Mouse (Mus musculus) heart, embryonic 13.5 days (tissue): Measurements from ENCODE around the gene Gm4869. TPM values are rescaled to one million over a fixed set of nuclear protein-coding genes. Genes with fewer than 3 reads are reported as not detected.
"Not testable (repeated sequence)": the region's sequence is repeated elsewhere in the genome, so short reads cannot be mapped to it uniquely, and the experiment has no call there.

Experiments
- ATAC-seq: fragments of 200-750 bp; cut with Nextera tagmentation; 2 replicates; pipeline ENCODE4 v1.8.0; 2017; ENCODE audit warnings: moderate TSS enrichment; ENCODE audit not compliant: insufficient number of reproducible peaks, low FRiP score, low TSS enrichment; ENCODE audit errors: extremely low read depth
- H3K27ac ChIP-seq: fragments of 300-500 bp; sonication (generic); replicated peaks from 2 replicates; pipeline ENCODE4 v1.5.1; 2015; ENCODE audit warnings: moderate library complexity, mild to moderate bottlenecking, inconsistent platforms
- H3K27me3 ChIP-seq: fragments of 300-500 bp; sonication (generic); replicated peaks from 2 replicates; pipeline ENCODE4 v1.6.1; 2015; ENCODE audit warnings: mild to moderate bottlenecking, inconsistent platforms
- H3K36me3 ChIP-seq: fragments of 300-500 bp; sonication (generic); 2 replicates; pipeline ENCODE4 v1.6.1; 2015; ENCODE audit warnings: mild to moderate bottlenecking, inconsistent platforms
- H3K4me1 ChIP-seq: fragments of 300-500 bp; sonication (generic); 2 replicates; pipeline ENCODE4 v1.6.1; 2015; ENCODE audit warnings: inconsistent platforms
- H3K4me2 ChIP-seq: fragments of 300-500 bp; sonication (generic); 2 replicates; pipeline ENCODE4 v1.6.1; 2015; ENCODE audit warnings: inconsistent platforms, mild to moderate bottlenecking, moderate library complexity
- H3K4me3 ChIP-seq: fragments of 300-500 bp; sonication (generic); 2 replicates; pipeline ENCODE4 v1.5.1; 2015; ENCODE audit warnings: moderate library complexity, mild to moderate bottlenecking, inconsistent platforms
- H3K9ac ChIP-seq: fragments of 300-500 bp; sonication (generic); 2 replicates; pipeline ENCODE4 v1.6.1; 2015; ENCODE audit warnings: inconsistent platforms, mild to moderate bottlenecking, moderate library complexity
- H3K9me3 ChIP-seq: fragments of 300-500 bp; sonication (generic); 2 replicates; pipeline ENCODE4 v1.6.1; 2016; ENCODE audit warnings: inconsistent platforms
- WGBS: fragments of 180-500 bp; shearing (Covaris S2); methylation state at CpG from one replicate; pipeline ENCODE4 v1.1.7; 2015; ENCODE audit warnings: mixed read lengths; 5-methylcytosine and 5-hydroxymethylcytosine counted together
- polyA plus RNA-seq: library from polyadenylated mRNA; unstranded; fragments of >200 nt; fragmentation: Nextera tagmentation; extraction: Ambion mirVana; gene quantifications from 2 replicates; pipeline ENCODE4 v1.2.1, GENCODE M21; 2015

Gm4869 gene
- polyA plus RNA-seq, 1 experiment from 2014 or later = 0.07 TPM

GRCm38 (mm10) chr5:140419442-140420080 is 25.9 kb upstream of the Gm4869 start:
- Histone ChIP-seq H3K36me3 (peaks cover 16% of the 10 kb centered on the region), H3K27me3 (no peaks in the 10 kb centered on the region), H3K9me3 (no peaks in the 10 kb centered on the region), H3K4me3 (peak overlapping the region; percentile 100), H3K9ac (peak overlapping the region; percentile 99), H3K4me2 (peak overlapping the region; percentile 94), H3K4me1 (peaks cover 28% of the 10 kb centered on the region), H3K27ac (peak overlapping the region; percentile 96)
- peak; percentile 48 for ATAC-seq
- WGBS = under 1% methylated on average over 62 of the region's 62 CpGs

GRCm38 (mm10) chr5:140420616-140421015 is 24.8 kb upstream of the Gm4869 start:
- Histone ChIP-seq H3K9me3 (no peaks in the 10 kb centered on the region), H3K27me3 (no peaks in the 10 kb centered on the region), H3K27ac (no peak overlapping the region), H3K9ac (peak overlapping the region; percentile 99), H3K4me1 (peaks cover 28% of the 10 kb centered on the region), H3K36me3 (peaks cover 23% of the 10 kb centered on the region), H3K4me3 (peak overlapping the region; percentile 100), H3K4me2 (peak overlapping the region; percentile 94)
- WGBS = 45% methylated on average over 4 of the region's 4 CpGs
- ATAC-seq = no peak

- ATAC-seq = no peak
- Histone ChIP-seq H3K9ac (no peak overlapping the region), H3K4me1 (peaks cover 21% of the 10 kb centered on the region), H3K4me3 (no peak overlapping the region), H3K9me3 (no peaks in the 10 kb centered on the region), H3K27ac (no peak overlapping the region), H3K36me3 (peaks cover 66% of the 10 kb centered on the region), H3K4me2 (no peak overlapping the region), H3K27me3 (no peaks in the 10 kb centered on the region)
- 92% methylated on average over 17 of the region's 17 CpGs for WGBS
Observed at GRCm38 (mm10) chr5:140425016-140425783, 20.2 kb upstream of the Gm4869 start.

- H3K4me2 ChIP-seq, H3K27ac ChIP-seq, H3K4me1 ChIP-seq, H3K9ac ChIP-seq, H3K27me3 ChIP-seq, ATAC-seq, H3K9me3 ChIP-seq, H3K4me3 ChIP-seq: not testable (repeated sequence)
- H3K36me3 ChIP-seq = peaks cover 89% of the 10 kb centered on the region
- WGBS = 86% methylated on average over 2 of the region's 6 CpGs
Observed at GRCm38 (mm10) chr5:140439117-140439516, 6.3 kb upstream of the Gm4869 start.

- 88% methylated on average over 3 of the region's 3 CpGs for WGBS
- no peak for ATAC-seq
- Histone ChIP-seq H3K27ac (no peak overlapping the region), H3K4me1 (peaks cover 30% of the 10 kb centered on the region), H3K36me3 (peaks cover 86% of the 10 kb centered on the region), H3K4me2 (no peak overlapping the region), H3K27me3 (no peaks in the 10 kb centered on the region), H3K9me3 (no peaks in the 10 kb centered on the region), H3K4me3 (no peak overlapping the region), H3K9ac (no peak overlapping the region)
Observed at GRCm38 (mm10) chr5:140441406-140441805, 4.0 kb upstream of the Gm4869 start.

- no peak overlapping the region for H3K27ac ChIP-seq
- peaks cover 30% of the 10 kb centered on the region for H3K4me1 ChIP-seq
- H3K9ac ChIP-seq = no peak overlapping the region
- no peaks in the 10 kb centered on the region for H3K9me3 ChIP-seq
- WGBS = 62% methylated on average over 4 of the region's 4 CpGs
- H3K36me3 ChIP-seq = peaks cover 64% of the 10 kb centered on the region
- H3K4me3 ChIP-seq = no peak overlapping the region
- H3K4me2 ChIP-seq = no peak overlapping the region
- no peak for ATAC-seq
- no peaks in the 10 kb centered on the region for H3K27me3 ChIP-seq
Observed at GRCm38 (mm10) chr5:140444012-140444411, 1.4 kb upstream of the Gm4869 start.

- ATAC-seq = no peak
Observed at GRCm38 (mm10) chr5:140446054-140446453, 609 bp downstream of the Gm4869 start.

GRCm38 (mm10) chr5:140454488-140454887 is 9.0 kb downstream of the Gm4869 start:
- Histone ChIP-seq H3K27me3 (no peaks in the 10 kb centered on the region), H3K9me3 (no peaks in the 10 kb centered on the region), H3K4me2 (no peak overlapping the region), H3K4me1 (peaks cover 8% of the 10 kb centered on the region), H3K36me3 (no peaks in the 10 kb centered on the region), H3K27ac (peak overlapping the region; percentile 43), H3K4me3 (no peak overlapping the region), H3K9ac (no peak overlapping the region)
- no peak for ATAC-seq

More at GRCm38 (mm10) chr5:140446054-140446453, 609 bp downstream of the Gm4869 start:
- peak overlapping the region; percentile 63 for H3K27ac ChIP-seq
- peaks cover 30% of the 10 kb centered on the region for H3K4me1 ChIP-seq
- H3K4me3 ChIP-seq = no peak overlapping the region
- H3K36me3 ChIP-seq = peaks cover 48% of the 10 kb centered on the region
- 59% methylated on average over 7 of the region's 7 CpGs for WGBS
- H3K9ac ChIP-seq = 0 out of 2 replicates have a peak overlapping the region, but pooled peaks have one; percentile 8
- no peaks in the 10 kb centered on the region for H3K9me3 ChIP-seq
- no peaks in the 10 kb centered on the region for H3K27me3 ChIP-seq
- H3K4me2 ChIP-seq = no peak overlapping the region

GRCm38 (mm10) chr5:140455466-140455865 is 10.0 kb downstream of the Gm4869 start:
- ATAC-seq = no peak
- no peak overlapping the region for H3K4me3 ChIP-seq
- WGBS = 53% methylated on average over 2 of the region's 2 CpGs

GRCm38 (mm10) chr5:140461476-140461875 is 16.0 kb downstream of the Gm4869 start:
- Histone ChIP-seq H3K4me2 (no peak overlapping the region), H3K27me3 (no peaks in the 10 kb centered on the region), H3K36me3 (no peaks in the 10 kb centered on the region), H3K4me1 (no peaks in the 10 kb centered on the region), H3K27ac (no peak overlapping the region), H3K4me3 (no peak overlapping the region), H3K9ac (no peak overlapping the region), H3K9me3 (peaks cover 18% of the 10 kb centered on the region)
- 65% methylated on average over 3 of the region's 3 CpGs for WGBS
- no peak for ATAC-seq

More at GRCm38 (mm10) chr5:140455466-140455865, 10.0 kb downstream of the Gm4869 start:
- no peak overlapping the region for H3K27ac ChIP-seq
- no peaks in the 10 kb centered on the region for H3K9me3 ChIP-seq
- peaks cover 8% of the 10 kb centered on the region for H3K4me1 ChIP-seq
- no peak overlapping the region for H3K4me2 ChIP-seq
- no peaks in the 10 kb centered on the region for H3K27me3 ChIP-seq
- H3K36me3 ChIP-seq = no peaks in the 10 kb centered on the region
- peak overlapping the region; percentile 37; the same call in 1 of the 2 replicates for H3K9ac ChIP-seq

GRCm38 (mm10) chr5:140463151-140463550 is 17.7 kb downstream of the Gm4869 start:
- not testable (repeated sequence) for H3K27me3 ChIP-seq, H3K27ac ChIP-seq, ATAC-seq, H3K4me3 ChIP-seq, H3K36me3 ChIP-seq, H3K4me2 ChIP-seq, H3K4me1 ChIP-seq, H3K9ac ChIP-seq
- H3K9me3 ChIP-seq = peaks cover 18% of the 10 kb centered on the region
- 74% methylated on average over 2 of the region's 2 CpGs for WGBS
